Mouse (Mus musculus): ENCODE measurements around the gene Mindy4b-ps. TPM values are rescaled to one million over a fixed set of nuclear protein-coding genes. Genes with fewer than 3 reads are reported as not detected.

Mindy4b-ps gene
- not detected in 2 replicates for polyA plus RNA-seq (2012; rRNA removed)

GRCm38 (mm10) chr3:58822211-58822610, at the start of gene Mindy4b-ps:
Mindy4b-ps (minus strand) TSS chr3:58822311.

Other genes starting within 250 kb of the Mindy4b-ps start
- 8.5 and 9.0 TPM in 2 replicates for gene Selenot, start 245.7 kb downstream of the Mindy4b-ps start, polyA plus RNA-seq (2012; rRNA removed)
- gene Erich6, start 185.1 kb downstream of the Mindy4b-ps start, polyA plus RNA-seq (2012; rRNA removed): not detected in 2 replicates
- gene Siah2, start 129.9 kb downstream of the Mindy4b-ps start, polyA plus RNA-seq (2012; rRNA removed): 11.9 and 17.1 TPM in 2 replicates
- not detected in 2 replicates for gene Clrn1, start 63.0 kb upstream of the Mindy4b-ps start, polyA plus RNA-seq (2012; rRNA removed)
- 0.13 and 0.26 TPM in 2 replicates for gene Med12l, start 183.5 kb upstream of the Mindy4b-ps start, polyA plus RNA-seq (2012; rRNA removed)